Mouse (Mus musculus): ENCODE measurements around the gene Resp18. TPM values are rescaled to one million over a fixed set of nuclear protein-coding genes. Genes with fewer than 3 reads are reported as not detected.

The Resp18 gene
- polyA plus RNA-seq, 1 experiment from 2014 or later = not detected

GRCm38 (mm10) chr1:75229158-75229557 is 49.1 kb downstream of the Resp18 start:
- H3K9me3 ChIP-seq = no peaks in the 10 kb centered on the region
- no peak overlapping the region for H3K4me3 ChIP-seq
- no peak overlapping the region for H3K27ac ChIP-seq
- H3K27me3 ChIP-seq = peaks cover 11% of the 10 kb centered on the region; the same call in 1 of the 2 replicates
- no peaks in the 10 kb centered on the region for H3K4me1 ChIP-seq
- no peaks in the 10 kb centered on the region for H3K36me3 ChIP-seq
- no peak for ATAC-seq (ENCODE audit: low FRiP score, low read depth)
- H3K4me2 ChIP-seq (replicated peaks) = no peak overlapping the region
- no peak overlapping the region for H3K9ac ChIP-seq
- 68% methylated on average over 4 of the region's 4 CpGs for WGBS

GRCm38 (mm10) chr1:75227653-75228052 is 50.6 kb downstream of the Resp18 start:
- no peaks in the 10 kb centered on the region for H3K4me1 ChIP-seq
- H3K9me3 ChIP-seq = no peaks in the 10 kb centered on the region
- peaks cover 11% of the 10 kb centered on the region; the same call in 1 of the 2 replicates for H3K27me3 ChIP-seq
- H3K9ac ChIP-seq = no peak overlapping the region
- no peak overlapping the region for H3K27ac ChIP-seq
- ATAC-seq (ENCODE audit: low FRiP score, low read depth) = no peak
- no peak overlapping the region for H3K4me3 ChIP-seq
- no peaks in the 10 kb centered on the region for H3K36me3 ChIP-seq
- WGBS = 66% methylated on average over 1 of the region's 1 CpGs
- H3K4me2 ChIP-seq (replicated peaks) = no peak overlapping the region

GRCm38 (mm10) chr1:75226138-75226537 is 52.1 kb downstream of the Resp18 start:
- Histone ChIP-seq H3K27me3 (peaks cover 25% of the 10 kb centered on the region), H3K9me3 (no peaks in the 10 kb centered on the region), H3K27ac (no peak overlapping the region), H3K4me1 (no peaks in the 10 kb centered on the region), H3K4me3 (no peak overlapping the region), H3K4me2 (replicated peaks) (no peak overlapping the region), H3K9ac (no peak overlapping the region), H3K36me3 (no peaks in the 10 kb centered on the region)
- 50% methylated on average over 2 of the region's 2 CpGs for WGBS
- no peak for ATAC-seq (ENCODE audit: low FRiP score, low read depth)

- no peak for ATAC-seq (ENCODE audit: low FRiP score, low read depth)
Measured at GRCm38 (mm10) chr1:75225473-75225872, 52.7 kb downstream of the Resp18 start.

GRCm38 (mm10) chr1:75223532-75223931 is 54.7 kb downstream of the Resp18 start:
- H3K36me3 ChIP-seq = no peaks in the 10 kb centered on the region
- no peak overlapping the region for H3K9ac ChIP-seq
- H3K9me3 ChIP-seq = no peaks in the 10 kb centered on the region
- peaks cover 9% of the 10 kb centered on the region for H3K4me1 ChIP-seq
- 70% methylated on average over 6 of the region's 6 CpGs for WGBS
- H3K4me3 ChIP-seq = no peak overlapping the region
- H3K27ac ChIP-seq = no peak overlapping the region
- peaks cover 44% of the 10 kb centered on the region for H3K27me3 ChIP-seq
- no peak overlapping the region for H3K4me2 ChIP-seq (replicated peaks)
- ATAC-seq (ENCODE audit: low FRiP score, low read depth) = no peak

More at GRCm38 (mm10) chr1:75225473-75225872, 52.7 kb downstream of the Resp18 start:
- no peaks in the 10 kb centered on the region for H3K9me3 ChIP-seq
- WGBS = 73% methylated on average over 3 of the region's 3 CpGs
- peaks cover 28% of the 10 kb centered on the region for H3K27me3 ChIP-seq
- H3K27ac ChIP-seq = no peak overlapping the region
- no peaks in the 10 kb centered on the region for H3K36me3 ChIP-seq
- no peak overlapping the region for H3K4me2 ChIP-seq (replicated peaks)
- no peak overlapping the region for H3K4me3 ChIP-seq
- no peak overlapping the region for H3K9ac ChIP-seq
- no peaks in the 10 kb centered on the region for H3K4me1 ChIP-seq

GRCm38 (mm10) chr1:75222926-75223325 is 55.3 kb downstream of the Resp18 start:
- Histone ChIP-seq H3K27ac (no peak overlapping the region), H3K9me3 (no peaks in the 10 kb centered on the region), H3K9ac (no peak overlapping the region), H3K27me3 (peaks cover 50% of the 10 kb centered on the region), H3K4me1 (peaks cover 15% of the 10 kb centered on the region), H3K4me2 (replicated peaks) (no peak overlapping the region), H3K36me3 (no peaks in the 10 kb centered on the region), H3K4me3 (no peak overlapping the region)
- ATAC-seq (ENCODE audit: low FRiP score, low read depth) = no peak
- 80% methylated on average over 6 of the region's 6 CpGs for WGBS

Other genes with a start within 250 kb of the Resp18 start
- 11.8 and 12.7 TPM in 2 replicates for gene Nhej1, start 153.2 kb downstream of the Resp18 start, polyA plus RNA-seq (2015; fragmentation: Nextera tagmentation; extraction: Ambion mirVana)
- 0.15 TPM in 2 replicates for gene Slc23a3, start 144.5 kb downstream of the Resp18 start, polyA plus RNA-seq (2015; fragmentation: Nextera tagmentation; extraction: Ambion mirVana)
- 47.7 and 49.4 TPM in 2 replicates for gene Cnppd1, start 135.7 kb downstream of the Resp18 start, polyA plus RNA-seq (2015; fragmentation: Nextera tagmentation; extraction: Ambion mirVana)
- gene Retreg2, start 135.6 kb downstream of the Resp18 start, polyA plus RNA-seq (2015; fragmentation: Nextera tagmentation; extraction: Ambion mirVana) = 36.4 and 38.3 TPM in 2 replicates
- gene Zfand2b, start 109.8 kb downstream of the Resp18 start, polyA plus RNA-seq (2015; fragmentation: Nextera tagmentation; extraction: Ambion mirVana) = 36.3 and 36.8 TPM in 2 replicates
- 39.5 and 40.9 TPM in 2 replicates for gene Abcb6, start 98.0 kb downstream of the Resp18 start, polyA plus RNA-seq (2015; fragmentation: Nextera tagmentation; extraction: Ambion mirVana)
- 28.0 and 28.9 TPM in 2 replicates for gene Ankzf1, start 86.3 kb downstream of the Resp18 start, polyA plus RNA-seq (2015; fragmentation: Nextera tagmentation; extraction: Ambion mirVana)
- gene Atg9a, start 86.2 kb downstream of the Resp18 start, polyA plus RNA-seq (2015; fragmentation: Nextera tagmentation; extraction: Ambion mirVana) = 32.7 and 33.7 TPM in 2 replicates
- 20.4 and 23.5 TPM in 2 replicates for gene Glb1l, start 67.6 kb downstream of the Resp18 start, polyA plus RNA-seq (2015; fragmentation: Nextera tagmentation; extraction: Ambion mirVana)
- gene Stk16, start 67.6 kb downstream of the Resp18 start, polyA plus RNA-seq (2015; fragmentation: Nextera tagmentation; extraction: Ambion mirVana) = 138 and 148 TPM in 2 replicates
- 22.7 and 27.1 TPM in 2 replicates for gene Tuba4a, start 58.5 kb downstream of the Resp18 start, polyA plus RNA-seq (2015; fragmentation: Nextera tagmentation; extraction: Ambion mirVana)
- not detected in 2 replicates for gene A630095N17Rik, start 46.3 kb downstream of the Resp18 start, polyA plus RNA-seq (2015; fragmentation: Nextera tagmentation; extraction: Ambion mirVana)
- 41.9 and 45.4 TPM in 2 replicates for gene Dnajb2, start 42.0 kb downstream of the Resp18 start, polyA plus RNA-seq (2015; fragmentation: Nextera tagmentation; extraction: Ambion mirVana)
- 0.23 and 0.24 TPM in 2 replicates for gene Ptprn, start 13.9 kb downstream of the Resp18 start, polyA plus RNA-seq (2015; fragmentation: Nextera tagmentation; extraction: Ambion mirVana)
- 116 and 117 TPM in 2 replicates for gene Dnpep, start 39.6 kb upstream of the Resp18 start, polyA plus RNA-seq (2015; fragmentation: Nextera tagmentation; extraction: Ambion mirVana)
- gene Des, start 81.9 kb upstream of the Resp18 start, polyA plus RNA-seq (2015; fragmentation: Nextera tagmentation; extraction: Ambion mirVana) = 52.1 and 56.1 TPM in 2 replicates
- 20.7 and 21.3 TPM in 2 replicates for gene Speg, start 96.9 kb upstream of the Resp18 start, polyA plus RNA-seq (2015; fragmentation: Nextera tagmentation; extraction: Ambion mirVana)
- 70.1 and 71.8 TPM in 2 replicates for gene Gmppa, start 157.5 kb upstream of the Resp18 start, polyA plus RNA-seq (2015; fragmentation: Nextera tagmentation; extraction: Ambion mirVana)
- 0.65 and 0.80 TPM in 2 replicates for gene Asic4, start 172.0 kb upstream of the Resp18 start, polyA plus RNA-seq (2015; fragmentation: Nextera tagmentation; extraction: Ambion mirVana)
- 37.5 and 37.7 TPM in 2 replicates for gene Chpf, start 200.9 kb upstream of the Resp18 start, polyA plus RNA-seq (2015; fragmentation: Nextera tagmentation; extraction: Ambion mirVana)
- 0.83 and 0.97 TPM in 2 replicates for gene Tmem198, start 201.1 kb upstream of the Resp18 start, polyA plus RNA-seq (2015; fragmentation: Nextera tagmentation; extraction: Ambion mirVana)
- gene Obsl1, start 228.0 kb upstream of the Resp18 start, polyA plus RNA-seq (2015; fragmentation: Nextera tagmentation; extraction: Ambion mirVana) = 85.1 and 86.4 TPM in 2 replicates
- gene Inha, start 228.7 kb upstream of the Resp18 start, polyA plus RNA-seq (2015; fragmentation: Nextera tagmentation; extraction: Ambion mirVana) = 14.2 and 14.3 TPM in 2 replicates
- 23.4 and 25.5 TPM in 2 replicates for gene Stk11ip, start 243.1 kb upstream of the Resp18 start, polyA plus RNA-seq (2015; fragmentation: Nextera tagmentation; extraction: Ambion mirVana)